Mouse (Mus musculus): ENCODE data around the gene Ehd4. TPM values are rescaled to one million over a fixed set of nuclear protein-coding genes. Genes with fewer than 3 reads are reported as not detected.

Gene Ehd4
- polyA plus RNA-seq, 1 experiment from 2014 or later, result 69.6 TPM

- DNase-seq (ENCODE audit: low read depth, low spot score) (no peak), ATAC-seq (no peak)
- in situ Hi-C loops (cut with MboI; ENCODE audit: low pct_unique_long_range_greater_than_20kb), result no loop called here
- TF ChIP-seq CTCF (IDR thresholded peaks at IDR 0.05), result peak; percentile 58
- POLR2A ChIA-PET, result interaction anchor here (0.6 to 1.1 kb wide), 3 partner anchors 30 to 199 kb away, joined by 5 to 8 read pairs (median 6); no protein-coding TSS in a partner anchor
- CTCF ChIA-PET, result interaction anchor here (0.7 to 5.4 kb wide), 10 partner anchors 11 to 198 kb away, joined by 3 to 48 read pairs (median 5); partner anchors contain the start of gene Mapkbp1
- H3K27me3 ChIP-seq, result no peaks in the 10 kb centered on the region
Observed at GRCm38 (mm10) chr2:120169382-120169781, 15.0 kb upstream of the Ehd4 start.

GRCm38 (mm10) chr2:120167763-120168162 is 13.4 kb upstream of the Ehd4 start:
- no peak for ATAC-seq
- in situ Hi-C loops (cut with MboI; ENCODE audit: low pct_unique_long_range_greater_than_20kb), result no loop called here
- H3K27me3 ChIP-seq, result no peaks in the 10 kb centered on the region
- POLR2A ChIA-PET, result interaction anchor here (1.1 kb wide), 1 partner anchor 81 kb away, joined by 3 read pairs; no protein-coding TSS in a partner anchor
- no peak for DNase-seq (ENCODE audit: low read depth, low spot score)
- TF ChIP-seq CTCF (IDR thresholded peaks at IDR 0.05), result no peak
- CTCF ChIA-PET, result interaction anchor here (1.3 to 5.4 kb wide), 4 partner anchors 10 to 86 kb away, joined by 3 to 48 read pairs (median 12); no protein-coding TSS in a partner anchor

- DNase-seq (ENCODE audit: low read depth, low spot score), result no peak
- ChIA-PET CTCF (interaction anchor here (0.9 kb wide), 1 partner anchor 83 kb away, joined by 3 read pairs; no protein-coding TSS in a partner anchor), POLR2A (interaction anchor here (0.8 kb wide), 1 partner anchor 72 kb away, joined by 3 read pairs; no protein-coding TSS in a partner anchor)
- in situ Hi-C loops (cut with MboI; ENCODE audit: low pct_unique_long_range_greater_than_20kb), result no loop called here
- TF ChIP-seq CTCF (IDR thresholded peaks at IDR 0.05), result no peak
- ATAC-seq, result no peak
- no peaks in the 10 kb centered on the region for H3K27me3 ChIP-seq
Observed at GRCm38 (mm10) chr2:120165474-120165873, 11.1 kb upstream of the Ehd4 start.

- no peak for TF ChIP-seq CTCF (IDR thresholded peaks at IDR 0.05)
- CTCF ChIA-PET, result interaction anchor here (3.7 kb wide), 1 partner anchor 10 kb away, joined by 17 read pairs; no protein-coding TSS in a partner anchor
- no peak for DNase-seq (ENCODE audit: low read depth, low spot score)
- POLR2A ChIA-PET, result no interaction called here
- no peaks in the 10 kb centered on the region for H3K27me3 ChIP-seq
- ATAC-seq, result no peak
- in situ Hi-C loops (cut with MboI; ENCODE audit: low pct_unique_long_range_greater_than_20kb), result no loop called here
Observed at GRCm38 (mm10) chr2:120159434-120159833, 5.0 kb upstream of the Ehd4 start.

GRCm38 (mm10) chr2:120158846-120159245 is 4.4 kb upstream of the Ehd4 start:
- no peak for TF ChIP-seq CTCF (IDR thresholded peaks at IDR 0.05)
- CTCF ChIA-PET, result interaction anchor here (0.7 to 3.7 kb wide), 4 partner anchors 11 to 189 kb away, joined by 3 to 17 read pairs (median 4); no protein-coding TSS in a partner anchor
- no peaks in the 10 kb centered on the region for H3K27me3 ChIP-seq
- DNase-seq (ENCODE audit: low read depth, low spot score) (no peak), ATAC-seq (no peak)
- POLR2A ChIA-PET, result no interaction called here
- in situ Hi-C loops (cut with MboI; ENCODE audit: low pct_unique_long_range_greater_than_20kb), result no loop called here

GRCm38 (mm10) chr2:120158016-120158415 is 3.6 kb upstream of the Ehd4 start:
- ChIA-PET CTCF (interaction anchor here (0.8 to 3.7 kb wide), 3 partner anchors 11 to 188 kb away, joined by 3 to 17 read pairs (median 4); no protein-coding TSS in a partner anchor), POLR2A (no interaction called here)
- no peaks in the 10 kb centered on the region for H3K27me3 ChIP-seq
- in situ Hi-C loops (cut with MboI; ENCODE audit: low pct_unique_long_range_greater_than_20kb), result no loop called here
- DNase-seq (ENCODE audit: low read depth, low spot score) (no peak), ATAC-seq (no peak)
- TF ChIP-seq CTCF (IDR thresholded peaks at IDR 0.05), result no peak

GRCm38 (mm10) chr2:120157606-120158005 is 3.2 kb upstream of the Ehd4 start:
- DNase-seq (ENCODE audit: low read depth, low spot score), result no peak
- no peaks in the 10 kb centered on the region for H3K27me3 ChIP-seq
- CTCF ChIA-PET, result interaction anchor here (3.7 kb wide), 1 partner anchor 12 kb away, joined by 17 read pairs; no protein-coding TSS in a partner anchor
- POLR2A ChIA-PET, result no interaction called here
- in situ Hi-C loops (cut with MboI; ENCODE audit: low pct_unique_long_range_greater_than_20kb), result no loop called here
- no peak for TF ChIP-seq CTCF (IDR thresholded peaks at IDR 0.05)
- ATAC-seq, result no peak

GRCm38 (mm10) chr2:120153586-120154360 is 633 bp downstream of the Ehd4 start:
- TF ChIP-seq CTCF (IDR thresholded peaks at IDR 0.05), result no peak
- CTCF ChIA-PET, result interaction anchor here (1.4 kb wide), 1 partner anchor 20 kb away, joined by 4 read pairs; no protein-coding TSS in a partner anchor
- in situ Hi-C loops (cut with MboI; ENCODE audit: low pct_unique_long_range_greater_than_20kb), result no loop called here
- H3K27me3 ChIP-seq, result no peaks in the 10 kb centered on the region
- POLR2A ChIA-PET, result interaction anchor here (1.0 to 1.6 kb wide), 2 partner anchors 12 to 25 kb away, joined by 3 read pairs; no protein-coding TSS in a partner anchor
- DNase-seq (ENCODE audit: low read depth, low spot score), result no peak
- ATAC-seq, result no peak

GRCm38 (mm10) chr2:120150571-120150970 is 3.8 kb downstream of the Ehd4 start:
- ATAC-seq, result no peak
- no peak for TF ChIP-seq CTCF (IDR thresholded peaks at IDR 0.05)
- ChIA-PET POLR2A (no interaction called here), CTCF (no interaction called here)
- DNase-seq (ENCODE audit: low read depth, low spot score), result no peak
- in situ Hi-C loops (cut with MboI; ENCODE audit: low pct_unique_long_range_greater_than_20kb), result no loop called here
- H3K27me3 ChIP-seq, result no peaks in the 10 kb centered on the region

- H3K27me3 ChIP-seq, result no peaks in the 10 kb centered on the region
- ATAC-seq (no peak), DNase-seq (ENCODE audit: low read depth, low spot score) (no peak)
- ChIA-PET POLR2A (no interaction called here), CTCF (no interaction called here)
- TF ChIP-seq CTCF (IDR thresholded peaks at IDR 0.05), result no peak
- in situ Hi-C loops (cut with MboI; ENCODE audit: low pct_unique_long_range_greater_than_20kb), result no loop called here
Observed at GRCm38 (mm10) chr2:120149634-120150033, 4.8 kb downstream of the Ehd4 start.

GRCm38 (mm10) chr2:120147999-120148398 is 6.4 kb downstream of the Ehd4 start:
- no peaks in the 10 kb centered on the region for H3K27me3 ChIP-seq
- ChIA-PET POLR2A (no interaction called here), CTCF (interaction anchor here (1.6 kb wide), 1 partner anchor 63 kb away, joined by 7 read pairs; no protein-coding TSS in a partner anchor)
- no peak for DNase-seq (ENCODE audit: low read depth, low spot score)
- no peak for TF ChIP-seq CTCF (IDR thresholded peaks at IDR 0.05)
- no peak for ATAC-seq
- in situ Hi-C loops (cut with MboI; ENCODE audit: low pct_unique_long_range_greater_than_20kb), result no loop called here
